ENCODE assay signal across 10 mouse cellular contexts in genomic region chr17:35509284-35509683, GRCm38 (mm10). TPM values are rescaled to one million over a fixed set of nuclear protein-coding genes. Genes with fewer than 3 reads are reported as not detected.
DNase-seq lines count a peak whose midpoint lies in the region; ATAC-seq lines count a peak whose summit lies in the region.
"Had no signal": no experiment of that assay in that cellular context is flagged by ENCODE, and none has a peak within 500 bp of the region (broad histone marks: within the 10 kb centered on the region; RNA-seq: fewer than 3 reads in every experiment).

No protein-coding gene starts in this region.

- H3K4me1 ChIP-seq in limb, embryonic 13.5 days = peaks cover 4% of the 10 kb centered on the region
- peaks cover 14% of the 10 kb centered on the region for H3K4me1 ChIP-seq in heart, embryonic 10.5 days

- intact Hi-C loops in heart, postnatal 14 days (cut with DNase I) = loop anchor here (1.0 kb wide), 1 partner anchor 25 kb away; no protein-coding TSS in a partner anchor
- intact Hi-C loops in heart, postnatal 25 days (cut with DNase I) = no loop called here

- no peak overlapping the region for H3K4me2 ChIP-seq in limb, embryonic 13.5 days (replicated peaks)
- H3K4me2 ChIP-seq: stomach, embryonic 15.5 days had no signal

- DNase-seq in heart, postnatal 14 days = peak; percentile 34 to 40
- no peak for DNase-seq in heart, postnatal 25 days (ENCODE audit: low spot score)
- DNase-seq in CD4-positive helper T cell, adult 2 months (ENCODE audit: low read depth, low spot score) = peak; percentile 64
- DNase-seq in embryo, embryonic 10.5 days (ENCODE audit: low spot score) = peak; percentile 59
- DNase-seq in testis, postnatal 10 days (ENCODE audit: low spot score) = peak; percentile 71
- no peak for DNase-seq in right cerebral cortex, adult 18-20 months
- DNase-seq in heart, embryonic 10.5 days (ENCODE audit: low spot score) = no peak

- no peak overlapping the region for H3K9ac ChIP-seq in limb, embryonic 13.5 days
- H3K9ac ChIP-seq: stomach, embryonic 15.5 days had no signal

- no peak overlapping the region for H3K27ac ChIP-seq in limb, embryonic 13.5 days
- no peak overlapping the region for H3K27ac ChIP-seq in heart, embryonic 10.5 days
- H3K27ac ChIP-seq: stomach, embryonic 15.5 days had no signal

- WGBS in limb, embryonic 13.5 days = 35% methylated on average over 8 of the region's 8 CpGs
- 22% methylated on average over 8 of the region's 8 CpGs for WGBS in heart, embryonic 10.5 days

- no peak overlapping the region for H3K4me3 ChIP-seq in limb, embryonic 13.5 days
- H3K4me3 ChIP-seq in heart, embryonic 10.5 days = no peak overlapping the region
- H3K4me3 ChIP-seq: stomach, embryonic 15.5 days had no signal

- peaks cover 42% of the 10 kb centered on the region for H3K27me3 ChIP-seq in limb, embryonic 13.5 days
- H3K27me3 ChIP-seq in heart, embryonic 10.5 days (ENCODE audit: insufficient read depth, poor library complexity, severe bottlenecking) = peaks cover 55% of the 10 kb centered on the region

- ATAC-seq in limb, embryonic 13.5 days (ENCODE audit: low FRiP score, low read depth) = 0 out of 2 replicates have a peak, but pooled peaks have one; percentile 28

- H3K9me3 ChIP-seq in limb, embryonic 13.5 days = no peaks in the 10 kb centered on the region
- H3K9me3 ChIP-seq in heart, embryonic 10.5 days = no peaks in the 10 kb centered on the region
- H3K9me3 ChIP-seq: stomach, embryonic 15.5 days had no signal

- peaks cover 8% of the 10 kb centered on the region for H3K36me3 ChIP-seq in limb, embryonic 13.5 days
- peaks cover 14% of the 10 kb centered on the region; the same call in 1 of the 2 replicates for H3K36me3 ChIP-seq in heart, embryonic 10.5 days
- H3K36me3 ChIP-seq: stomach, embryonic 15.5 days had no signal

RNA-seq across cellular contexts. Expression of gene Pou5f1, which starts 3.5 kb away (rescaled TPM):
- total RNA-seq in heart, postnatal 14 days (2021) = not detected
- not detected for total RNA-seq in heart, postnatal 25 days (2021)
- 0.23 TPM in 1 of 2 replicates, not detected in the other for polyA plus RNA-seq in limb, embryonic 13.5 days (2015; fragmentation: Nextera tagmentation; extraction: Ambion mirVana)
- 0.09 TPM in 1 of 2 replicates, not detected in the other for polyA plus RNA-seq in heart, embryonic 10.5 days (2016; fragmentation: Nextera tagmentation; extraction: Ambion mirVana)
- total RNA-seq: left cerebral cortex, postnatal 36 days had no signal
- polyA plus RNA-seq: stomach, embryonic 15.5 days had no signal

RNA-seq across cellular contexts. Expression of gene Tcf19, which starts 7.3 kb away (rescaled TPM):
- 1 to 10 TPM; 6.0 to 7.9 TPM for total RNA-seq in heart, postnatal 14 days (2021)
- total RNA-seq in heart, postnatal 25 days (2021) = 1 to 10 TPM; 3.1 to 3.5 TPM
- 68.6 and 70.6 TPM in 2 replicates for polyA plus RNA-seq in limb, embryonic 13.5 days (2015; fragmentation: Nextera tagmentation; extraction: Ambion mirVana)
- polyA plus RNA-seq in heart, embryonic 10.5 days (2016; fragmentation: Nextera tagmentation; extraction: Ambion mirVana) = 43.1 and 43.8 TPM in 2 replicates

RNA-seq across cellular contexts. Expression of gene Cchcr1, which starts 7.6 kb away (rescaled TPM):
- total RNA-seq in heart, postnatal 14 days (2021) = 1 to 10 TPM; 4.2 to 4.3 TPM
- 1 to 10 TPM; 2.2 to 2.8 TPM for total RNA-seq in heart, postnatal 25 days (2021)
- 20.9 and 22.1 TPM in 2 replicates for polyA plus RNA-seq in limb, embryonic 13.5 days (2015; fragmentation: Nextera tagmentation; extraction: Ambion mirVana)
- 17.2 and 17.9 TPM in 2 replicates for polyA plus RNA-seq in heart, embryonic 10.5 days (2016; fragmentation: Nextera tagmentation; extraction: Ambion mirVana)

RNA-seq across cellular contexts. Expression of gene Psors1c2, which starts 23.7 kb away (rescaled TPM):
- not detected for total RNA-seq in heart, postnatal 14 days (2021)
- not detected for total RNA-seq in heart, postnatal 25 days (2021)
- polyA plus RNA-seq in limb, embryonic 13.5 days (2015; fragmentation: Nextera tagmentation; extraction: Ambion mirVana) = 1.9 TPM in 2 replicates
- polyA plus RNA-seq in heart, embryonic 10.5 days (2016; fragmentation: Nextera tagmentation; extraction: Ambion mirVana) = 0.81 and 1.1 TPM in 2 replicates

RNA-seq across cellular contexts. Expression of gene H2-Q10, which starts 39.4 kb away (rescaled TPM):
- total RNA-seq in heart, postnatal 14 days (2021) = under 1 TPM; 0.12 to 0.20 TPM
- under 1 TPM; 0.13 to 0.14 TPM for total RNA-seq in heart, postnatal 25 days (2021)
- polyA plus RNA-seq in limb, embryonic 13.5 days (2015; fragmentation: Nextera tagmentation; extraction: Ambion mirVana) = 0.32 and 1.1 TPM in 2 replicates
- 0.25 and 4.7 TPM in 2 replicates for polyA plus RNA-seq in heart, embryonic 10.5 days (2016; fragmentation: Nextera tagmentation; extraction: Ambion mirVana)

Comparison
In these comparisons a context has a peak if more than half of its experiments do, and no peak if none do; other contexts are left out.
1. DNase-seq: peak in heart, postnatal 14 days (2 of 2), CD4-positive helper T cell, adult 2 months (single experiment), embryo, embryonic 10.5 days (single experiment) and testis, postnatal 10 days (single experiment); none in heart, postnatal 25 days (single experiment), right cerebral cortex, adult 18-20 months (single experiment) and heart, embryonic 10.5 days (single experiment).